Mouse (Mus musculus) spleen, adult 2 months (tissue): ENCODE data around the gene Psmb9.

Experiments used
- CTCF ChIP-seq: fragments of 200-500 bp; IDR thresholded peaks from 2 replicates; pipeline ENCODE4 v1.5.1; 2011; ENCODE audit warnings: mild to moderate bottlenecking, inconsistent platforms; ENCODE audit not compliant: insufficient read depth, insufficient read length, insufficient replicate concordance; ENCODE audit errors: extremely low read depth
- POLR2A ChIP-seq: fragments of 200-500 bp; IDR thresholded peaks from 2 replicates; pipeline ENCODE4 v1.6.1; 2011; ENCODE audit warnings: low read depth, low read length, inconsistent platforms

DNA sequence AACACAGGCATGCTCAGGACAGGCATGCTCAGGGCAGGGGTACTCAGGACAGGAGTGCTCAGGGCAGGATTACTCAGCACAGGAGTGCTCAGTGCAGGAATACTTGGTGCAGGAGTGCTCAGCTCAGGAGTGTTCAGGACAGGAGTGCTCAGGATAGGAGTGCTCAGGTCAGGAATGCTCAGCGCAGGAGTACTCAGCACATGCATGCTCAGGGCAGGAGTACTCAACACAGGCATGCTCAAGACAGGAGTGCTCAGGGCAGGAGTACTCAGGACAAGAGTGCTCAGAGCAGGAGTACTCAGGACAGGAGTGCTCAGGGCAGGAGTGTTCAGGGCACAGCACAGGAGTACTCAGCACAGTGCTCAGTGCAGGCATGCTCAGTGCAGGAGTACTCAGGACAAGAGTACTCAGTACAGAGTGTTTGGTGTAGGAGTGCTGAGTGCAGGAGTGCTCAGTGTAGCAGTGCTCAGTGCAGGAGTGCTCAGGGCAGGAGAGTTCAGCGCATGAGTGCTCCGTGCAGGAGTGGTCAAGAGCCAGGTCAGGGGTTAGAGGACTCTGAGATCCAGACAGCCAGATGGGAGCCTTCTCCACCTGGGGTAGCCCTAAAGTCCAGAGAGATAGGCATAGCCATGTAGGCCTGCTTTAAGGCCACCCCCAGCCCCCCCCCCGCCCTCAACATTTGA, 15.3 kb upstream of the Psmb9 start:
- TF ChIP-seq POLR2A (no peak), CTCF (no peak)
